Mouse (Mus musculus) megakaryocyte, embryonic 14.5 days (primary cell): ENCODE data around the gene Lmf2.

ENCODE experiments used
- FLI1 ChIP-seq: IDR thresholded peaks from 2 replicates; pipeline ENCODE4 v1.6.1; 2012; ENCODE audit warnings: low read length, inconsistent platforms, mixed read lengths
- GATA1 ChIP-seq: IDR thresholded peaks from 3 replicates; pipeline ENCODE4 v1.6.1; 2012; ENCODE audit warnings: mixed read lengths, low read length, inconsistent platforms, borderline replicate concordance

- TF ChIP-seq GATA1 (no peak), FLI1 (no peak)
These were observed 49.6 kb upstream of the Lmf2 start for GRCm38 (mm10) chr15:89404831-89405623.
